23 mouse cellular contexts compared by ENCODE assay signal in genomic region chr3:100604539-100604938, GRCm38 (mm10).
DNase-seq lines count a peak whose midpoint lies in the region; ATAC-seq and TF ChIP-seq lines count a peak whose summit lies in the region.
"Had no signal": no experiment of that assay in that cellular context is flagged by ENCODE, and none has a peak within 500 bp of the region (broad histone marks: within the 10 kb centered on the region; RNA-seq: fewer than 3 reads in every experiment).

No protein-coding gene starts in this region.

- WGBS in midbrain, postnatal 0 days = 94% methylated on average over 2 of the region's 2 CpGs
- 85% methylated on average over 2 of the region's 2 CpGs for WGBS in midbrain, embryonic 10.5 days
- 59% methylated on average over 2 of the region's 2 CpGs for WGBS in intestine, postnatal 0 days

- no peaks in the 10 kb centered on the region for H3K4me1 ChIP-seq in midbrain, postnatal 0 days (ENCODE audit: insufficient read depth, low read length)
- H3K4me1 ChIP-seq in midbrain, embryonic 10.5 days = no peaks in the 10 kb centered on the region
- no peaks in the 10 kb centered on the region for H3K4me1 ChIP-seq in intestine, postnatal 0 days (replicated peaks; ENCODE audit: control insufficient read depth, insufficient read depth, low read length)
- H3K4me1 ChIP-seq: embryonic facial prominence, embryonic 15.5 days; limb, embryonic 15.5 days; midbrain, embryonic 15.5 days; neural tube, embryonic 13.5 days had no signal

- DNase-seq in layer of hippocampus, adult 2 months (ENCODE audit: low spot score in 2 of 2) = no peak
- DNase-seq in layer of hippocampus, adult 8-10 months (ENCODE audit: low spot score in 2 of 2) = no peak
- no peak for DNase-seq in midbrain, postnatal 0 days (ENCODE audit: low spot score)
- DNase-seq in midbrain, embryonic 10.5 days (ENCODE audit: low spot score) = no peak
- no peak for DNase-seq in spleen, postnatal 4 days (ENCODE audit: low spot score in 2 of 2)
- DNase-seq in heart, postnatal 4 days = no peak
- DNase-seq: adrenal gland, postnatal 14 days; cerebellum, adult 9-11 months; gastrocnemius, adult 2 months; kidney, adult 18-20 months; left cerebral cortex, postnatal 4 days; retina, postnatal 1 day; right cerebral cortex, postnatal 25 days; spleen, adult 18-20 months; thymus, postnatal 14 days had no signal

- peak overlapping the region; percentile 57 for H3K27ac ChIP-seq in layer of hippocampus, adult 2 months
- H3K27ac ChIP-seq in midbrain, postnatal 0 days (ENCODE audit: low read depth, low read length) = no peak overlapping the region
- no peak overlapping the region for H3K27ac ChIP-seq in midbrain, embryonic 10.5 days (replicated peaks)
- no peak overlapping the region for H3K27ac ChIP-seq in intestine, postnatal 0 days (ENCODE audit: low read depth, low read length)
- H3K27ac ChIP-seq: embryonic facial prominence, embryonic 15.5 days; gastrocnemius, adult 2 months; kidney, postnatal 0 days; limb, embryonic 15.5 days; midbrain, embryonic 15.5 days; neural tube, embryonic 13.5 days had no signal

- no peaks in the 10 kb centered on the region for H3K36me3 ChIP-seq in midbrain, postnatal 0 days (ENCODE audit: insufficient read depth, low read length)
- peaks cover 15% of the 10 kb centered on the region; the same call in 1 of the 2 replicates for H3K36me3 ChIP-seq in midbrain, embryonic 10.5 days
- H3K36me3 ChIP-seq in intestine, postnatal 0 days (ENCODE audit: control insufficient read depth, insufficient read depth) = peaks cover 6% of the 10 kb centered on the region; the same call in 1 of the 2 replicates

- H3K4me2 ChIP-seq in midbrain, postnatal 0 days (ENCODE audit: low read depth, low read length, poor library complexity, severe bottlenecking) = no peak overlapping the region
- no peak overlapping the region for H3K4me2 ChIP-seq in intestine, postnatal 0 days (replicated peaks; ENCODE audit: low read depth)
- H3K4me2 ChIP-seq: embryonic facial prominence, embryonic 15.5 days; limb, embryonic 15.5 days; midbrain, embryonic 15.5 days; neural tube, embryonic 13.5 days had no signal

- no peak overlapping the region for H3K9ac ChIP-seq in midbrain, postnatal 0 days (replicated peaks; ENCODE audit: low read length, poor library complexity, severe bottlenecking)
- H3K9ac ChIP-seq in intestine, postnatal 0 days (ENCODE audit: low read depth, low read length) = no peak overlapping the region
- H3K9ac ChIP-seq: embryonic facial prominence, embryonic 15.5 days; limb, embryonic 15.5 days; midbrain, embryonic 15.5 days; neural tube, embryonic 13.5 days had no signal

- H3K9me3 ChIP-seq in midbrain, postnatal 0 days (ENCODE audit: low read length) = no peaks in the 10 kb centered on the region
- 0 out of 2 replicates have a peak, but pooled peaks cover 4% of the 10 kb centered on the region for H3K9me3 ChIP-seq in midbrain, embryonic 10.5 days (replicated peaks)
- H3K9me3 ChIP-seq in intestine, postnatal 0 days (ENCODE audit: control insufficient read depth) = no peaks in the 10 kb centered on the region
- H3K9me3 ChIP-seq: embryonic facial prominence, embryonic 15.5 days; limb, embryonic 15.5 days; midbrain, embryonic 15.5 days; neural tube, embryonic 13.5 days had no signal

- H3K4me3 ChIP-seq in layer of hippocampus, adult 2 months = no peak overlapping the region
- no peak overlapping the region for H3K4me3 ChIP-seq in midbrain, postnatal 0 days (ENCODE audit: low read depth, low read length)
- no peak overlapping the region for H3K4me3 ChIP-seq in midbrain, embryonic 10.5 days
- no peak overlapping the region for H3K4me3 ChIP-seq in intestine, postnatal 0 days (ENCODE audit: low read depth, low read length)
- H3K4me3 ChIP-seq: embryonic facial prominence, embryonic 15.5 days; gastrocnemius, adult 2 months; limb, embryonic 15.5 days; midbrain, embryonic 15.5 days; myocyte; neural tube, embryonic 13.5 days had no signal

- TF ChIP-seq CTCF in layer of hippocampus, adult 2 months (conservative IDR thresholded peaks at IDR 0.05) = no peak
- TF ChIP-seq CTCF in midbrain, postnatal 0 days (IDR thresholded peaks at IDR 0.05) = no peak
- no peak for TF ChIP-seq CTCF in intestine, postnatal 0 days (IDR thresholded peaks at IDR 0.05; ENCODE audit: low read depth)

- ATAC-seq in midbrain, postnatal 0 days (ENCODE audit: low FRiP score) = 0 out of 2 replicates have a peak, but pooled peaks have one; percentile 31
- ATAC-seq in intestine, postnatal 0 days = peak; percentile 53; the same call in 1 of the 2 replicates
- ATAC-seq: hindbrain, embryonic 16.5 days had no signal

- no peaks in the 10 kb centered on the region for H3K27me3 ChIP-seq in midbrain, postnatal 0 days (ENCODE audit: insufficient read depth, low read length)
- no peaks in the 10 kb centered on the region for H3K27me3 ChIP-seq in midbrain, embryonic 10.5 days (ENCODE audit: low read depth, poor library complexity, severe bottlenecking)
- H3K27me3 ChIP-seq in intestine, postnatal 0 days (replicated peaks; ENCODE audit: control insufficient read depth, insufficient read depth, low read length) = no peaks in the 10 kb centered on the region
- H3K27me3 ChIP-seq: embryonic facial prominence, embryonic 15.5 days; limb, embryonic 15.5 days; midbrain, embryonic 15.5 days; neural tube, embryonic 13.5 days had no signal
